Mouse (Mus musculus) gastrocnemius, postnatal 10 days (tissue): ENCODE data around the gene Dock7. TPM values are rescaled to one million over a fixed set of nuclear protein-coding genes. Genes with fewer than 3 reads are reported as not detected.

Source experiments
- DNase-seq: peaks from one replicate; pipeline ENCODE4 v3.0.0; 2021; ENCODE audit warnings: mixed read lengths
- long read RNA-seq, 2 experiments: library from polyadenylated mRNA; stranded (forward); transcript quantifications; one replicate each; pipeline ENCODE4 v2.0.0; 2021
- total RNA-seq, 2 experiments: library from RNA; stranded (reverse); gene quantifications; 2 replicates each; pipeline ENCODE4 v1.2.3; 2021

Dock7 gene
- 10 to 100 TPM; 21.8 to 33.0 TPM for total RNA-seq
- long read RNA-seq, experiment 1, full-length matches to known transcripts = 4 of 11 reads
- long read RNA-seq, experiment 1, partial matches to known transcripts = 6 of 11 reads
- long read RNA-seq, experiment 1, other reads (novel, unspliced or antisense) = 1 of 11 reads
- long read RNA-seq, experiment 2, full-length matches to known transcripts = 4 of 4 reads
- long read RNA-seq, experiment 2, partial matches to known transcripts = 0 of 4 reads
- long read RNA-seq, experiment 2, other reads (novel, unspliced or antisense) = 0 of 4 reads

DNA sequence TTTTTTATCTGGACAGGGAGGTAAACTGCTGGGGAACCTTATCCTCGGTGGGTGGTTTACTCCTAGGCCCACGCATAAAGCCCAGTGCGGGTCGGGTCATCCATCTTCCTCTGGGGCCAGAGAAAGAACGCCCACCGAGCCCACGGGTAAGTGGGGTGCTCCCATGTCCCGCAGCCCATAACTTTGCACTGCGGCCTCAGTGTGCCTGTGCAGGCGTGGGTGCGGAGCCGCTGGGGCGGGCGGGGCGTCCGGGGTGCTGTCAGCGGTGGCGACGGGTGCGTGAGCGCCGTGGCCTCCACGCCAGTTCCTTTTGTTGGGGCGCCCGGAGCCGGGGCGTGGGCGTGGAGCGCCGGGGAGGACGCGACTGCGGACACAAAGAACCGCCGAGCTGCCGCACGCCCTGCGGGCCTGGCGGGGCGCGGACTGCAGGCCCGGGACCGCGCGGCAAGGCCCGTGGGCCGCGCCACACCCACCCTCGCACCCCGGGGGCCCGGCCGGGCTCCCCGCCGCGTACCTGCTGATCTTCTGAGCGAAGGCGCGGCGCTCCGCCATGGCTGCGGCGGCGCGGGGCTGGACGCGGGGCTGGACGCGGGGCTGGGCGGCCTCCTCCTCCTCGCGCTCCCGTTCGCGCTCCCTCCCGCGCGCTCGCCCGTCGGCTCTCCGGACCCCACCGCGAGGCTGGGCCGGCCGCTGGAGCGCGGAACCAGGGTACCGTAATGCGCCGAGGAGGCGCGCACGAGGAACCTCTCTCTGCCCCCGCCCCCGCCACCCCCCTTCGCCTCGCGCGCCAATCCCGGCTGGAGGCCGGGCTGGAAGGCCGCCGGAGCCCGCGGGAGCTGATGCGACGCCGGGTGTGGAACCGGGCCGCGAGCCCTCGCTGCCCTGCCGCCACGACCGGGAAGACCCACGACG lies at the start of gene Dock7:
TSS of gene Dock7 (minus strand) at position 705 of the 912 bp plus-strand sequence.
- peak; percentile 89 for DNase-seq

DNA sequence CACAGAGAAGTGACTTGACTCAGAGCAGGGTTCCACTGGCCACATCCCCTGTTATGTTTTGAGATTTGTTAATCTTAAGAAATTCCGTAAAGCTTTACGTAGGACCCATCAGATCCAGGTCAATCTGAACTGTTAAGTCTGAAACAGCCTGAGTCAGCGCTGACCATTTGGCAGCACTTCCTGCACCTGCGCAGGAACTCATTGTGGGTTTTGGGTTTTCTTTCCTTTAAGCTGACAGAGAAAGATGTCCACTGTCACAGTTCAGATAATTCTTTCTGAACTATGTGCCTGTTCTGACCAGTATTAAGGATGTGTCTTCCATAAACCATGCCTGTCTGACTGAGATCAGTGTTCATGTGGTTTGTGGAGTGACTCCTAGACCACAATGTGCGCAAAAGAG lies 48.2 kb upstream of the Dock7 start:
- no peak for DNase-seq

DNA sequence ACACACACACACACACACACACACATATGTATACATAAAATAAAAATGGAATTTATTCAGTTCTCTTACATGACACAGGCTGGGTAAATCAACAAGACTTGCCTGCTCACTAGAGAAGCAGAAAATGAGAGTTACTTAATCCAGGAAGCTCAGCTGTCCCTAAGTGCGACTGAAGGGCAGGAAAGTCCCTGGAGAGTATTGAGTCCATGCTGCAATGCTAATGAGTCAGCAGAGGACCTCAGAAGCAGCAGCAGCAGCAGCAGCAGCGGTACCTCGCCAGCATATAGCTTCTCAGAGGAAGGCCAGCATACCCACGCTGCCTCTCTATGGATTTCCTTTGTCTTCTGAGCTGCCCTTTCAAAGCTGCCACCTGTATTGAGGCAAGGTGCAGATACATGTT lies 42.8 kb upstream of the Dock7 start:
- no peak for DNase-seq

DNA sequence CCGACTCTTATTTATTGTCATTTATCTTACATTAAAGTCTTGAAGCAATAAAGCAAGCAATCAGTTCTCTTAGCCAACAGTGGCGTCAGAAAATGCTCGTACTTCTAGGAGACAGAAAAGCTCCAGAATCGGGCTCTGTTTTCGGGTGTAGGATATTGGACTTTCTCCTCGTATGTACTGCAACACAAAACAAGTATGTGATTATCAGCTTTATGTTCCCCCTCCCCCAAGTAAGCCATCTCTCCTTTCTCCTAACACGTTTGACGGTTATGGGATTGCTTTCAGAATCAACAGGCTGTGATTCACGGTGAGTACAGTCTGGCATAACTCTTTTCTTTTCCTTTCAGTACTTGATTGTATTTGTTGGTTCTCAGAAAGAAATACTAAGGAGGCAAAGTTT lies 42.3 kb upstream of the Dock7 start:
- no peak for DNase-seq

DNA sequence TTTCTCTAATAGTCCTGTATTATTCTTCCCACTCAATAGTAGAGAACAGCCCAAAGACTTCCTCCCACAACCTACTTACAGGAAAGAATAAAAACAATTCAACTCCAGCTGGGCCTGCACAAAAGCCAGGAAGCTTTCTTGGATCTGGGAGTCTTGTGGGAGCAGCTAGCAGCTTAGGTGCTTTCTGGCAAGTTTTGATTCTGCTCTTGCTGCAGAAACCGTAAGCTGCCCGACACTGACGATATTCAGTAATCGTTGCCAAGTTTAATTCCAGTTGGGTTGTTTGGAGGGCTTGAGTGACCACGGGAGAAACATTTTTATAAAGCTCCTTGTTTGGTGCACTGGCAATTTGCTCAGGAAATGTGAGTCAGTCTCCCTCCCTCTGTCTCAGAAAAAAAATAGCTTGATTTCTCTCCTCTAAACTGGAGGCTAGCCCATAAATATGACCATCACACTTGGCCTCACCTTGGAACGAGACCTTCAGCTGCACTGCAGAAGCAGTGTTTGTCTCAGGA lies 40.8 kb upstream of the Dock7 start:
- no peak for DNase-seq

DNA sequence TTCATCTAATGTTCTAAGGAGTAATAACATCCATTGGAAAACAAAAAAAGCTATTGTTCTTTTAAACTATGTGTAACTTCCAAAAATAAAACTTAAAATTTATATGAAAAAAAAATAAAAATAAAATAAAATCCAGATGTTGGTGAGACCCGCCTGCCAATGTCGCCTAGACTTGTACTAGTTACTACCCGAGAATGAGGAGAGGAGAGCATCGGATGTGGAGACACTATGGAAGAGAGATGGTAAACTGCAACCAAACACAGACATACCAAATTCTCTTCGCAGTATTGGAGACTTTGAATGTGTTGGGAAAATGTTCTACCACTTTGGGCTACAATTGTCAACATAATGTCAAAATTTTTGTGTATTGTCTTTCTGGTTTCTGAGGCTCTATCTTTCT lies 40.2 kb upstream of the Dock7 start:
- DNase-seq = no peak

DNA sequence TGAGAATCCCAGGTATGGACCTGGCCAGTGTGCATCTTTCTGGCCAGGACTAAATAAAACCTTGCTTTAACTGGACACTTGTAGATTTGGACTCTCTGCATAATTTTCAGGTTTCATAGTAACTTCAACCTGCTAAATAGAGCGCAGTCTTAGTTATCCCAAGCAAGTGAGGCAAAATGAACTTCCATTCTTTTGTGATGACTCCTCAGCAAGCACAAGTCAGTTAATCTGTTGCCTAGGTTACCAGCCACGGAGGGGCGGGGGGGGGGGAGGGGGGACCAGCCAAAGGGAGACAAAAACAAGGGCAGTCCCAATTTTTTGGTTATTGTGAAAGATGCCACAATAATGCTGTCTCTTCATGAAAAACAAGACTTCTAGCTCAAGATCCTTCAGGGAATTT lies 39.7 kb upstream of the Dock7 start:
- no peak for DNase-seq

DNA sequence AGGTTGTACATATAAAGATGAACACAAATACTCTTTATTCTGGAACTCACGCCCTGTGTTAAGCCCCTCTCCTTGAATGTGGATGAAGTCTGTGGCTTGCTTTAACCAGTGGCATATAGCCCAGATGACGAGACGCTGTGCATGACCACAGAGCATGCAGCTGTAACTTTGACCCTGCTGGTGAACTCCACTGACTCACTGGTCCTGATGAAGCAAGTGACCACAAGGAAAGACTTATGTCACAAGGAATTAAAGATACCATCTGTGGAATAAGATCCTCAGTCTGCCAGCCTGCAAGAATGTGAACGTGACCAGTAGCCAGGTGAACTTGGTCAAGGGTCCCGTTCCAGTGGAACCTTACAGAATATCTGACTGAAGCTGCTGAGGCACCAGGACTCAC lies 37.8 kb upstream of the Dock7 start:
- DNase-seq = no peak

DNA sequence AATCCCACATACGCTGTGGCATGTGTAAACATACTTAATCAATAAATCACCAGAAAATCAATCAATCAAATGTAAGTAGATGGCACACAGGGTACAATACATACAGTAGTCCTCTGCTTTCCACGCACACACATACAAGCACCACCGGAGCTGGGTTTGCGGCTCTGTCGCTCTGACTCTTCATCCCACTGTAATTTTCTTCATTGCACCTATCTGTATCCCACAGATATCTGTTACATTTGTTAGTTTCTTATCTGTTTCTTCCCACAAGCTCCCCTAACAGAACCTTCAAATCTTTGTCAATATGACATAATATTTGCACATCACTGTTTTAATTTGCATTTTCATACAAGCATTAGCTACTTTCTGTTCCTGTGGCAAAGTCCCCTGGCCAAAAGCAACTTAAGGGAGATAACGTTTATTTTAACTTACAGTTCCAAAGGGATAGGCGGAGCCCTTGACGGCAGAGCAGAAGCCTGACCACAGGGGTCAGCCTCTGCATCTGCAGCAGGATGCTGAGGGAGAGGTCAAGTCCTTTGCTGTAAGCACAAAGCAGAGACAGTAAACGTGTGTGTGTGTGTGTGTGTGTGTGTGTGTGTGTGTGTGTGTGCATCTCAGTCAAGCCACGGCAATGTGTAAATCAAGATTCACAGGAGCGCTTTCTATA lies 36.1 kb upstream of the Dock7 start:
- DNase-seq = no peak

DNA sequence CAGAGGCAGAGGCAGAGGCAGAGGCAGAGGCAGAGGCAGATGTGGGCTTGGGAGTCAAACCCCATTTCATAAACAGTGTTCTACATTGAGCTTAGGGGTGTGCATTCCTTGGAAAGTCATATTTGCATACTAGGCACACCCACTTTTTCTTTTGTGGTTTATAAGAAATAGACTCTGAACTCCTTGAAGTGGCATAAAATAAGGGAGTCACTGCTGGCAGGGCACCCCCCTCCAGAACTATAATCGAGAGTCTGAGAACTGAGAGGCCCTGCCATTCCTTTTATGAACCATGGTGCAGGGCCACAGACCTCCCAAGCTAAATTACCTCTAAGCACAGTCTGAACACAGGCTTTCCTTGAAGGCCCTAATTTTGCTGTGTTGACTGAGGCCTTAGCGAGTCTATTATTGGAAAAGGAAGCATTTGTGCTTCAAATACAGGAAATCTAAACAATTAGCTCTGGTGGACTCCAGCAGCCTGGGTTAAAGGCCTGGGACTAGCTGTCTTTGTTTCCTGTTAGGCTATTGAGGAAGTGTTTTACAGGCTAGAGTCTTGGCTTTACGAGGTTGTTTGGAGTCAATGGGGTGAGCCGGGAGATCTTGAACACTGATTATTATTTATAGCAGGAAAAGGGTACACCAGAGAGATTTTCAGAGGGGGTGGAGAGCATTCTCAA lies 31.3 kb upstream of the Dock7 start:
- DNase-seq = no peak

DNA sequence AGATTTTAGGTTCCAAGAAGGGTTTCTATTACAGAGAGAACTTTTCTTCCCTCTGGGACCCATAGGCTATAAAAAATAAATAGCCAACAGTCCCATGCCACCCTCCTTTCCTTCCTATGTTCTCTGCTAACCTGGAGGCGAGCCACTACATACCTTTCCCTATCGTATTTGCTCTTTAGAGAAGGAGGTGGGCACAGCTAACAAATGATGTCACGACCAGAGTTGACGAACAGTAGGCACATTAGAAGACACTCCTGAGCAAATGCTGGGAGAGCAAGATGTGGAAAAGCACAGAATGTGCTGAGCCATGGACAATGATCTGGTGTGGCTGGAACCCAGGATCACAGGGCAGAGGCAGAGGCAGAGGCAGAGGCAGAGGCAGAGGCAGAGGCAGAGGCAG lies 30.7 kb upstream of the Dock7 start:
- no peak for DNase-seq

DNA sequence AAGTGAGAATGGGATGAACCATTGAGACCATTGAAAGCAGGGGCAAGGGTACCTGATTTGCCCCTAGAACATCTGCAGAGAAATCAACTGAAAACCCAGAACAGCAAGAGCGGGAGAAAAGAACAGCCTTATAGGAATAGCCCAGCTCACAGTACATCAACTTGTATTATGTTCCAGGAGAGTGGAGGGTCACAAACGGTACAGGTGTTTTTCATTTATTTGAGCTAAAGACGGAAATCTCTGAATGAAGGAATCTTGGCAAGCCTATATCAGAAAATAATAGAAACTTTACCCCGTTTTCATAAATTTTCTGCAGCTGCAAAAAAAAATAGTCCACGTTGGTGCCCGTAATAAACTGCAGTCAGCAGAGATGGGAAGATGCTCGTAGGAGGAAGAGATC lies 22.6 kb upstream of the Dock7 start:
- no peak for DNase-seq

DNA sequence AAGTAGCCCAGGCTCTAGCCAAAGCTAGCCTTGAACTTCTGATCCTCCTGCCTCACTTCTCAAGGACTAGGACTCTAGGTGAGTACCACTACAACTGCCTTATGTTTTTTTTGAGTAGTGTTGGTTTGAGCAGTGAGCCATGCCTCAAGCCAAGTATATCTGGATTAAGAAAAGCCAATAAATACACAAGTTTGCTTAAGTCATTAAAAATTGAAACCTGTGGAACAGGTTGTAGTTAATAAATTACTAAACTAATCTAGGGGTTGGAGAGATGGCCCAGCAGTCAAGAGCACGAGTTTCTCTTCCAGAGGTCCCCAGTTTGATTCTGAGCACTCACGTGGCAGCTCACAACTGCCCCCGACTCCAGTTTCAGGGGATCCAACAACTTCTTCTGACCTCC lies 20.9 kb upstream of the Dock7 start:
- no peak for DNase-seq

DNA sequence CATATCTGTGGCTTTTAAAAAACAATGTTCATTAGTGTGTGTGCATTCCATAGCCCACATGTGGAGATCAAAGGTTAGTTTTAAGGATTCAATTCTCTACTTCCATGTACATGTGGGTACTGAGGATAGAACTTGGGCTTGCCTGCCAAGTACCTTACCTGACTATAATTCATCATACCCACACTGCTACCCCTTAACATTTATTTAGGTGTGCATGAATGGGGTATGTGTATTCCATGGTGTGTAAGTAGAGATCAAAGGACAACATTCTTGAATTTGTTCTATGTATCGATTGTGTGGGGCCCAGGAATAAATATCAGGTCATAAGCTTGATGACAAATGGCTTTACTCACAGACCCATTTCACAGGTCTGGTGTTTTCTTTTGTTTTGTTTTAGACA lies 20.5 kb upstream of the Dock7 start:
- DNase-seq = no peak

DNA sequence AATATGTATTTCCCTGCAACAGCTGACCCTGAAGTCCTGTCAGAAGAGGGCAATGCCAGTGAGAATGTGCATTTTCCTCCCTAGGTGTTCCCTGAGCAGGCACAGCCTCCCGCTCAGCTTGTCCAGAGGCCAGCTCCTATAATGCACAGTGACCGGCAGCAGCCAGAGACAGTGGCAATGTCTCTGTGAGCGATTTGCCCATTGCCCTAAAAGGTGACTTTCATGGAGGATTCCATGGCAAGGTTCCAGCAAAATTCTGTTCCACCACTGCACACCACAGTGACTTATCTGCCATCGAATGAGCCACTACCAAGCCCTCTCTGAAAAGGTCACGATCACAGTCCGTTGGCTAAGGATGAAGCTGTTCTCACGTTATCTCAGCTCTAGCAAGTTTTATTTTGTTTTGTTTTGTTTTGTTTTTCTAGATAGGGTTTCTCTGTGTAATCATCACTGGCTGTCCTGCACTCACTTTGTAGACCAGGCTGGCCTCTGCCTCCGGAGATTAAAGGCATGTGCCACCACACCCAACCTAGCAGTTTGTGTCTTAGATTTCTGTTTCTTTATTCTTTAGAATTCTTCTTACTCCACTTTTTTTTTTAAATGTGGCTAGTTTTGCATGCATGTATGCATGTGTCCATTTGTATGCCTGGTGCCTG lies 17.4 kb upstream of the Dock7 start:
- no peak for DNase-seq

DNA sequence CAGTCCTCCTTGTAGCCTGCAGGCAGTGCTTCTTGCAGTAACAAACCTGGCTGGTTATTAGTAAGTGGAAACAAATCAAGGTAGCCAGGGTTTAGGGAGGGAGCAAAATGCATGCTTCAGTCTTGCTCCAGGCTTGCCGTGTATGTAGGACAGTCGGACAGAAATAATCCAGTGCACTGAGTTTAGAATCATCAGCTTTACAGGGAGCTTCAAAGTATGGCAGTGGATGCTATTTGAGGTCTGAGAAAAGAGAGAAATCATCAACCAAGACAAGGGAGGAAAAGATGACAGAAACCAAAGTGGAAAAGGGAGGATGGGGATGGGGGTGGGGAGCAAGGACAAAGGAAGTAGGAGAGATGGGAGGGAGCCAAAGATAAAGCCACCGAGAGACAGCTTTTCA lies 13.8 kb upstream of the Dock7 start:
- no peak for DNase-seq

DNA sequence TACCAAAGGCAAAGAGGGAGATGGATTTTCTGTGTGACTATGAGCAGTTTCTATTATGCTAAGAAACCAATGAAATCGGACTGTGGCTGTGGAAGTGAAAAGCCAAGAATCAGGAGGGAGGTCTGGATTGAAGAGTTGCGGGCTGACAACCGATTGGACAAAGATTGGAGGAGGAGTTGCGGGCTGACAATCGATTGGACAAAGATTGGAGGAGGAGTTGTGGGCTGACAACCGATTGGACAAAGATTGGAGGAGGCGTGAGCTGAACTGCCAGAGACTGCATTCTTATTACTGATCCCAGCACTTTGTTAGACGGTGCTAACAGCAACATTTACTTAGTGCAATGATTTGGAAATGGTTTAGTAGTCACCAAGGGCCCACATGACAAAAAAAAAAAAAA lies 12.6 kb upstream of the Dock7 start:
- no peak for DNase-seq

DNA sequence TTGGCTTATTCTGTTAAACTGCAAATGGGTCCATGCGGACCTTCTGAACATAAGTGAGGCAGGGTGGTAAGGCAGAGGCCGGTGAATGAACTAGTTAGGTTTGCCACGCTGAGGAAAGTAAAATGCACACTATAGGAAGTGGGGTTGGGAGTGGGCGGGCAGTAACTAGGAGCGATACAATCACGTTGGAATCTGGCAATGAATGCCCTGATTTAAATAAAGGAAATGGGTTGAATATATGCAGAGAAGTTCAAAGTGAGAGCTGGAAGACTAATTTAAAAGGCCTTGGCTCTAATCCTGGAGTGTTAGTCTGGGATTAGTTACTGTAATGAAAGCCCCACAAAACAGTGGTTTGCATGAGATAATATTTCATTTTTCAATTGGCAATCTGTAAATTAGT lies 12.0 kb upstream of the Dock7 start:
- no peak for DNase-seq

DNA sequence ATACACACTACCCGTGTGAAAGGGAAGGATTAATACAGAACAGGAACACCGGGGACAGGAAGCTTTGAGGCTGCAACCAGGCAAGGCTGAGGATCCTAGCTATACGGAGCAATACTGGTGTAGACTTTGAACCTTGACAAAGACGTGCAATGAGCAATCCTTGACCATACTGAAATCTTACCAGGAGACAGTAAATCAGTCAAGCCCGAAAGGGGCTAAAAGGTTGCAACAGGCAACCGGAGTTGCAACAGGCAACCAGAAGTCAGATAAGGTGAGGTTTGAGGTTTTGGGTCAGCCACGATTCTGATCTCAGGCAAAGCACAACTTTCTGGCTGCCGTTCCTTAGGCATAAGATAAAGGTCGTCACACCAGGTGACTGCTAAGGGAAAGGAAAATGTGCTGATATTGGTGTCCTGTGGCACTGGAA lies 10.5 kb upstream of the Dock7 start:
- no peak for DNase-seq

DNA sequence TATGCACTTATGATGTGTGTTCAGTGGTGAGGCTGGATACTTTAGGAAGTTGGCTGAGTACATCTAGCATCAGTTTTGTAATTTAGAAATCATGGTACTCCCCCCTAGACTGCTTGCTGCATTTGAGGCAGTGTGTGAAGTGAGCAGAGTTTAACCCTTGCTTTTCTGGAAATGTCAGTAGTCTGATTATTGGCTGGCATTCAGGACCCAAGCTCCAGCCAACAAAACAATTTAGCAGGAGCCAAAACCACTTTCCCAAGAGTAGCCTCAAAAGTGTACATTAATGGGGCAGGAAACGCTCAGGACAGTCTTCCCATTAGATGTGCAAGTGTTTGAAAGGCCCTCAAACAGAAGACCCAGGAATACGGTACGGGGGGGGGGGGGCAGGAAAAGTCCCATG lies 2.8 kb upstream of the Dock7 start:
- DNase-seq = no peak

DNA sequence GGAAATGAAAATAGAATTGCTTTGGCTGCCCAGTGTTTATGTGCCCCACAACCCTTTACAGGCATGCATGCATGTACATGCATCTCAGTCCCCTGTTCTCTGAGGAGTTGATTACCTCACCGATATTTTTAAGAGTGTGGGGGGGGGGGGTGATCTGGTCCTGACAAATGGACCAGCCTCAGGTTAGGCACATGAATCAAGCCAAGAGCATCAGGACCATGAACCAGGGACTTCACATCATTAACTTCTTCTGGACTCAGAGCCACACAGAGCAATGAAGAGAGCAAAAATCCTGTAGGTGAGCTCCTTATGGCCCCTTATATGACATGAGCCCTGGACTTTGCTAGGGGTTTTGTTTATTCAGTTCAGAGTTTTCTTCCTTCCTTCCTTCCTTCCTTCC lies 2.1 kb upstream of the Dock7 start:
- DNase-seq = no peak

DNA sequence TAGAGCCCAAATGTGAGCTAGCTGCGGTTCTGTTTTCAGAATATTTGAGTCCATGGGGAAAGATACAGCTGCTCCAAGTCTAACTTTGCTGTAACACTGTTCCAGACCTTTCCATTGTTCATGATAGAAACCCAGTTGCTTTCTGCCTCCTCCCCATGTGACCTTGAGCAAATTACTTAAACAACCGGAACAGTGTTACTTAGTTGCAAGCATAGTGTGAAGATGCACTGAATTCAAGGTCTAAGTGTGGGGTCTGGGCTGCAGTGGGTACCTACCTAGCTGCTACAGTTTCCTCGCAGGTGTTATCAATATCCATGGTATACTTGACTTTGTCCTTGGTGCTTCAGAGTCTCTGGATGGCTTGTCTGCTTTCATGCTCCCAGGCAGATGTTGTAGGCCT lies 1.3 kb upstream of the Dock7 start:
- DNase-seq = no peak
